Mouse (Mus musculus): ENCODE data around the gene Cfap99. TPM values are rescaled to one million over a fixed set of nuclear protein-coding genes. Genes with fewer than 3 reads are reported as not detected.

The Cfap99 gene
- total RNA-seq, 2 experiments from 2014 or later, result not detected

Other genes with a start within 250 kb of the Cfap99 start
- gene Poln, start 119.2 kb upstream of the Cfap99 start, total RNA-seq (2014; fragmentation: Nextera tagmentation), result 0.58 and 0.97 TPM in 2 replicates
- gene Poln, start 119.2 kb upstream of the Cfap99 start, total RNA-seq (2017), result 0.69 and 2.5 TPM in 2 replicates
- gene Haus3, start 119.1 kb upstream of the Cfap99 start, total RNA-seq (2014; fragmentation: Nextera tagmentation), result 56.3 and 65.6 TPM in 2 replicates
- gene Haus3, start 119.1 kb upstream of the Cfap99 start, total RNA-seq (2017), result 168 and 214 TPM in 2 replicates
- gene Mxd4, start 100.9 kb upstream of the Cfap99 start, total RNA-seq (2014; fragmentation: Nextera tagmentation), result 36.7 and 43.4 TPM in 2 replicates
- gene Mxd4, start 100.9 kb upstream of the Cfap99 start, total RNA-seq (2017), result 21.6 and 22.7 TPM in 2 replicates
- not detected in 2 replicates for gene Zfyve28, start 151 bp upstream of the Cfap99 start, total RNA-seq (2014; fragmentation: Nextera tagmentation)
- gene Zfyve28, start 151 bp upstream of the Cfap99 start, total RNA-seq (2017), result not detected in 2 replicates
- 110 and 114 TPM in 2 replicates for gene Rnf4, start 47.7 kb downstream of the Cfap99 start, total RNA-seq (2014; fragmentation: Nextera tagmentation)
- 117 and 146 TPM in 2 replicates for gene Rnf4, start 47.7 kb downstream of the Cfap99 start, total RNA-seq (2017)
- 25.0 and 48.0 TPM in 2 replicates for gene Fam193a, start 81.3 kb downstream of the Cfap99 start, total RNA-seq (2014; fragmentation: Nextera tagmentation)
- gene Fam193a, start 81.3 kb downstream of the Cfap99 start, total RNA-seq (2017), result 20.3 and 31.7 TPM in 2 replicates
- 11.8 and 16.2 TPM in 2 replicates for gene Tnip2, start 225.4 kb downstream of the Cfap99 start, total RNA-seq (2014; fragmentation: Nextera tagmentation)
- gene Tnip2, start 225.4 kb downstream of the Cfap99 start, total RNA-seq (2017), result 22.0 and 24.4 TPM in 2 replicates
- 15.4 and 16.5 TPM in 2 replicates for gene Sh3bp2, start 237.2 kb downstream of the Cfap99 start, total RNA-seq (2014; fragmentation: Nextera tagmentation)
- gene Sh3bp2, start 237.2 kb downstream of the Cfap99 start, total RNA-seq (2017), result 9.8 and 11.9 TPM in 2 replicates

Measured in granulocyte monocyte progenitor cell, adult 5-6 weeks (primary cell).